Mouse (Mus musculus): ENCODE results near the gene Cyp2b10. TPM values are rescaled to one million over a fixed set of nuclear protein-coding genes. Genes with fewer than 3 reads are reported as not detected.
"Not testable (repeated sequence)": the region's sequence is repeated elsewhere in the genome, so short reads cannot be mapped to it uniquely, and the experiment has no call there.

Cyp2b10 gene
- polyA plus RNA-seq, 1 experiment from 2014 or later: not detected

GRCm38 (mm10) chr7:25903156-25903555, 5.7 kb downstream of the Cyp2b10 start:
- H3K27ac ChIP-seq (ENCODE audit: low read depth, low read length): no peak overlapping the region
- H3K36me3 ChIP-seq (ENCODE audit: control insufficient read depth, insufficient read depth, low read length): no peaks in the 10 kb centered on the region
- H3K4me2 ChIP-seq (ENCODE audit: low read length): no peak overlapping the region
- no peak overlapping the region for H3K4me3 ChIP-seq (ENCODE audit: low read depth, low read length)
- H3K9me3 ChIP-seq (replicated peaks; ENCODE audit: control insufficient read depth, low read length): 0 out of 2 replicates have a peak, but pooled peaks cover 2% of the 10 kb centered on the region
- WGBS: 49% methylated on average over 14 of the region's 14 CpGs
- no peaks in the 10 kb centered on the region for H3K27me3 ChIP-seq (replicated peaks; ENCODE audit: control insufficient read depth, insufficient read depth, low read length)
- no peaks in the 10 kb centered on the region for H3K4me1 ChIP-seq (ENCODE audit: control insufficient read depth, insufficient read depth, low read length)
- no peak overlapping the region for H3K9ac ChIP-seq (ENCODE audit: low read length)
- ATAC-seq: no peak
- no peak for DNase-seq (ENCODE audit: low spot score)

GRCm38 (mm10) chr7:25904066-25904465, 6.6 kb downstream of the Cyp2b10 start:
- WGBS: 43% methylated on average over 3 of the region's 3 CpGs
- Histone ChIP-seq H3K27me3 (replicated peaks; ENCODE audit: control insufficient read depth, insufficient read depth, low read length) (no peaks in the 10 kb centered on the region), H3K27ac (ENCODE audit: low read depth, low read length) (no peak overlapping the region), H3K4me2 (ENCODE audit: low read length) (no peak overlapping the region), H3K9me3 (replicated peaks; ENCODE audit: control insufficient read depth, low read length) (0 out of 2 replicates have a peak, but pooled peaks cover 2% of the 10 kb centered on the region), H3K4me3 (ENCODE audit: low read depth, low read length) (no peak overlapping the region), H3K9ac (ENCODE audit: low read length) (no peak overlapping the region), H3K36me3 (ENCODE audit: control insufficient read depth, insufficient read depth, low read length) (no peaks in the 10 kb centered on the region), H3K4me1 (ENCODE audit: control insufficient read depth, insufficient read depth, low read length) (no peaks in the 10 kb centered on the region)
- DNase-seq (ENCODE audit: low spot score) (peak; percentile 1), ATAC-seq (no peak)

GRCm38 (mm10) chr7:25904489-25904888, 7.1 kb downstream of the Cyp2b10 start:
- Histone ChIP-seq H3K9me3 (replicated peaks; ENCODE audit: control insufficient read depth, low read length) (0 out of 2 replicates have a peak, but pooled peaks cover 2% of the 10 kb centered on the region), H3K9ac (ENCODE audit: low read length) (no peak overlapping the region), H3K4me2 (ENCODE audit: low read length) (no peak overlapping the region), H3K27ac (ENCODE audit: low read depth, low read length) (no peak overlapping the region), H3K4me3 (ENCODE audit: low read depth, low read length) (no peak overlapping the region), H3K36me3 (ENCODE audit: control insufficient read depth, insufficient read depth, low read length) (no peaks in the 10 kb centered on the region), H3K4me1 (ENCODE audit: control insufficient read depth, insufficient read depth, low read length) (no peaks in the 10 kb centered on the region), H3K27me3 (replicated peaks; ENCODE audit: control insufficient read depth, insufficient read depth, low read length) (no peaks in the 10 kb centered on the region)
- DNase-seq (ENCODE audit: low spot score): no peak
- WGBS: 75% methylated on average over 10 of the region's 10 CpGs
- no peak for ATAC-seq

DNA sequence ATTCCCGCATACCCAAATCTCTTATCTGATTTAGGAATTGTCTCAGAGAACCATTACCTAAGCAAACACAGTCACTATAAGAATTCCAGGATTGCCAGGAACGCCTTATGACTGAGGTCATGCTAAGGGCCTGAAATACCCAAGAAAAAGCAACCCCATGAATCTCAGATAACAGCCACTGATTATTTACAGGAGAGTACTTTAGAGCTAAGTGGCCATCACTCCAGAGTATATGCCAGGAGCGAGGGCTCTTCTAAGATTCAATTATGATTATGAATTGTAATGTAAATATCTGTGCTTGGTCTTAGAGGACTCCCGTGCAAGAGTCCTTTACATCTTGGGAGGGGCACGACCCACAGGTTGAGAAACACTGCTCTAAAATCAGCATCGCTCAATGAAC, 10.0 kb downstream of the Cyp2b10 start:
- ATAC-seq (no peak), DNase-seq (ENCODE audit: low spot score) (no peak)
- H3K9ac ChIP-seq (ENCODE audit: low read length): no peak overlapping the region
- H3K4me1 ChIP-seq (ENCODE audit: control insufficient read depth, insufficient read depth, low read length): no peaks in the 10 kb centered on the region
- H3K4me2 ChIP-seq (ENCODE audit: low read length): no peak overlapping the region
- no peaks in the 10 kb centered on the region for H3K27me3 ChIP-seq (replicated peaks; ENCODE audit: control insufficient read depth, insufficient read depth, low read length)
- H3K36me3 ChIP-seq (ENCODE audit: control insufficient read depth, insufficient read depth, low read length): no peaks in the 10 kb centered on the region
- no peak overlapping the region for H3K4me3 ChIP-seq (ENCODE audit: low read depth, low read length)
- H3K9me3 ChIP-seq (replicated peaks; ENCODE audit: control insufficient read depth, low read length): 0 out of 2 replicates have a peak, but pooled peaks cover 2% of the 10 kb centered on the region
- no peak overlapping the region for H3K27ac ChIP-seq (ENCODE audit: low read depth, low read length)
- 72% methylated on average over 6 of the region's 6 CpGs for WGBS

DNA sequence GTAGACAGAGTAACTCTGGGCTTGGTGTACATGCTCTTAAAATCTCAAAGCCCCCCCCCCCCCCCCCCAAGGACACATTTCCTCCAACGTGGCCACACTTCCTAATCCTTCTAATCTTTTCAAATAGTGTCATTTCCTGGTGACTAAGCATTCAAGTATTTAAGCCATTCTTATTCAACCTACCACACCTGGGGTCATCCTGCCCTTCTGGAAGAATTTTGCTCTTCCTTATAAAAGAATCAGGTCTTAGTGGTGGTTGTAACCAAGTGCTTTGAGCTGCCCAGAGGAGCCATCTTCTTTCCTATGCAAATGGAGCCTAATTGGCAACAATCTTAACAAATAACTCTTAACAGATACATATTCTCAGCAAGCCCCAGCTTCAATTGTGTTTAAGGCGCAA, 12.6 kb downstream of the Cyp2b10 start:
- 72% methylated on average over 2 of the region's 2 CpGs for WGBS

GRCm38 (mm10) chr7:25916116-25916515, 18.7 kb downstream of the Cyp2b10 start:
- ATAC-seq (no peak), DNase-seq (ENCODE audit: low spot score) (no peak)
- Histone ChIP-seq H3K4me1 (ENCODE audit: control insufficient read depth, insufficient read depth, low read length) (no peaks in the 10 kb centered on the region), H3K9me3 (replicated peaks; ENCODE audit: control insufficient read depth, low read length) (no peaks in the 10 kb centered on the region), H3K4me3 (ENCODE audit: low read depth, low read length) (no peak overlapping the region), H3K36me3 (ENCODE audit: control insufficient read depth, insufficient read depth, low read length) (no peaks in the 10 kb centered on the region), H3K9ac (ENCODE audit: low read length) (no peak overlapping the region), H3K4me2 (ENCODE audit: low read length) (no peak overlapping the region), H3K27ac (ENCODE audit: low read depth, low read length) (no peak overlapping the region), H3K27me3 (replicated peaks; ENCODE audit: control insufficient read depth, insufficient read depth, low read length) (no peaks in the 10 kb centered on the region)
- WGBS: 57% methylated on average over 1 of the region's 1 CpGs

More for the DNA sequence above, 12.6 kb downstream of the Cyp2b10 start:
- H3K36me3 ChIP-seq (ENCODE audit: control insufficient read depth, insufficient read depth, low read length): no peaks in the 10 kb centered on the region
- H3K4me1 ChIP-seq (ENCODE audit: control insufficient read depth, insufficient read depth, low read length): no peaks in the 10 kb centered on the region
- DNase-seq (ENCODE audit: low spot score): no peak
- no peak overlapping the region for H3K9ac ChIP-seq (ENCODE audit: low read length)
- H3K27ac ChIP-seq (ENCODE audit: low read depth, low read length): no peak overlapping the region
- H3K4me2 ChIP-seq (ENCODE audit: low read length): no peak overlapping the region
- no peak overlapping the region for H3K4me3 ChIP-seq (ENCODE audit: low read depth, low read length)
- H3K27me3 ChIP-seq (replicated peaks; ENCODE audit: control insufficient read depth, insufficient read depth, low read length): no peaks in the 10 kb centered on the region
- no peaks in the 10 kb centered on the region for H3K9me3 ChIP-seq (replicated peaks; ENCODE audit: control insufficient read depth, low read length)
- no peak for ATAC-seq

DNA sequence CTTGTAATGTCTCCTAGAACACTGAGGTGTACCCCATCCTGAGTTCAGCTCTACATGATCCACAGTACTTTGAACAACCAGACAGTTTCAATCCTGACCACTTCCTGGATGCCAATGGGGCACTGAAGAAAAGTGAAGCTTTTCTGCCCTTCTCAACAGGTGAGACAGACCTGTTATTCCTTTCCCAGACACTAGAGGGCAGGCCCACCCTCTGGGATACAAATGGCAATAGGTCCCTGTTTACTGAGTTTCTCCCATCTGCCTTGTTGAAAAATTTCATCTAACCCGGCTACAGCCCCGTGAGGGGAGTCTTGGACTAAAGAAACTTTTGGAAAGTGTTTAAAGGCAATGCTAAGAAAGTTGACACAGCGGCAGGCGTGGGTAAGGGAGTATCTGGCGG, 19.9 kb downstream of the Cyp2b10 start:
- ATAC-seq; H3K27ac ChIP-seq (ENCODE audit: low read depth, low read length); DNase-seq (ENCODE audit: low spot score); H3K9me3 ChIP-seq (replicated peaks; ENCODE audit: control insufficient read depth, low read length); H3K9ac ChIP-seq (ENCODE audit: low read length); H3K36me3 ChIP-seq (ENCODE audit: control insufficient read depth, insufficient read depth, low read length); H3K27me3 ChIP-seq (replicated peaks; ENCODE audit: control insufficient read depth, insufficient read depth, low read length); H3K4me1 ChIP-seq (ENCODE audit: control insufficient read depth, insufficient read depth, low read length); H3K4me2 ChIP-seq (ENCODE audit: low read length); H3K4me3 ChIP-seq (ENCODE audit: low read depth, low read length): not testable (repeated sequence)
- WGBS: 56% methylated on average over 5 of the region's 5 CpGs

DNA sequence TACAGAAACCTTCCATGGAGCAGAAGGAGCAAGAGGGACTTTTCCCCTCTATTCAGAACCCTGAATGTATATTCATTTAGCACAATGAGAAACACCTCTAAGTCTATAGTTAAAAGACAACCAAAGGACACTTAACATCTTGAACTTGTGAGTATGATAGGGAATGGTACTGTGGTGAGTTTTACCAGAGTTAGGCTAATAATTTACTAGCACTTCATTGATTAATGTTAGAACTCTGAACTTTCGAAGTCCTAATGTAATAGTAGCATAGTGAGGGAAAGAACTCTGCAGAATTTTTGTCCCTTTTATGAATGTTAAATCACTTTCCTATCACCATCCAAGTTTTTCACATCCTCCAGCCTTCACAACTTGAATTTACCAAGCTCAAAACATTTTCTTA, 22.0 kb downstream of the Cyp2b10 start:
- no peak overlapping the region for H3K4me3 ChIP-seq (ENCODE audit: low read depth, low read length)
- no peaks in the 10 kb centered on the region for H3K27me3 ChIP-seq (replicated peaks; ENCODE audit: control insufficient read depth, insufficient read depth, low read length)
- 70% methylated on average over 1 of the region's 1 CpGs for WGBS
- no peak for DNase-seq (ENCODE audit: low spot score)
- no peak overlapping the region for H3K9ac ChIP-seq (ENCODE audit: low read length)
- H3K4me2 ChIP-seq (ENCODE audit: low read length): no peak overlapping the region
- H3K9me3 ChIP-seq (replicated peaks; ENCODE audit: control insufficient read depth, low read length): no peaks in the 10 kb centered on the region
- no peak overlapping the region for H3K27ac ChIP-seq (ENCODE audit: low read depth, low read length)
- H3K4me1 ChIP-seq (ENCODE audit: control insufficient read depth, insufficient read depth, low read length): no peaks in the 10 kb centered on the region
- ATAC-seq: no peak
- H3K36me3 ChIP-seq (ENCODE audit: control insufficient read depth, insufficient read depth, low read length): no peaks in the 10 kb centered on the region

DNA sequence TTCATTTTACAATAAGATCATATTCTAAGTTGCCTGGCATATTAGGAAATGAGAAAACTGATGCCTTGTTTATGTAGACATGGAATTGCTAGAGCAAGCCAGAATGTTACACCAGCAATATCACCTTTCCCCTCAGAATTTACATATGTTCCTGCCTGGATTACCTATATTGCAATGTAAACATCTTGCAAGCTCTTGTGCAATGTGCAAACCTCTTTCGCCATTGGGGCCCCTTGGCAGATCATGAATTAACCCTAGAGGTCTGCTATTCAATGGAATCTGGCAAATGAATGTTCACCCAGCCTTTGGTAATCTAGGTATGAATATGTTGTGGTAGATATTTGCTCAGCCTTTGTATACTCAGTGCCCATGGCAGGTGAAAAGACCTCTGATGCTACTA, 47.9 kb downstream of the Cyp2b10 start:
- no peak for ATAC-seq
- Histone ChIP-seq H3K27me3 (replicated peaks; ENCODE audit: control insufficient read depth, insufficient read depth, low read length) (no peaks in the 10 kb centered on the region), H3K4me2 (ENCODE audit: low read length) (no peak overlapping the region), H3K9me3 (replicated peaks; ENCODE audit: control insufficient read depth, low read length) (no peaks in the 10 kb centered on the region), H3K4me3 (ENCODE audit: low read depth, low read length) (no peak overlapping the region), H3K9ac (ENCODE audit: low read length) (no peak overlapping the region), H3K27ac (ENCODE audit: low read depth, low read length) (no peak overlapping the region), H3K36me3 (ENCODE audit: control insufficient read depth, insufficient read depth, low read length) (no peaks in the 10 kb centered on the region), H3K4me1 (ENCODE audit: control insufficient read depth, insufficient read depth, low read length) (no peaks in the 10 kb centered on the region)
- DNase-seq (ENCODE audit: low spot score): no peak
- WGBS: 69% methylated on average over 1 of the region's 1 CpGs
